Mouse (Mus musculus): ENCODE measurements at regions not wholly inside any gene's neighbourhood (a gene's known extent, or its start where the extent isn't known, plus 50 kb on each side); places are given as distances from the start of the nearest gene placed in this dataset.

DNA sequence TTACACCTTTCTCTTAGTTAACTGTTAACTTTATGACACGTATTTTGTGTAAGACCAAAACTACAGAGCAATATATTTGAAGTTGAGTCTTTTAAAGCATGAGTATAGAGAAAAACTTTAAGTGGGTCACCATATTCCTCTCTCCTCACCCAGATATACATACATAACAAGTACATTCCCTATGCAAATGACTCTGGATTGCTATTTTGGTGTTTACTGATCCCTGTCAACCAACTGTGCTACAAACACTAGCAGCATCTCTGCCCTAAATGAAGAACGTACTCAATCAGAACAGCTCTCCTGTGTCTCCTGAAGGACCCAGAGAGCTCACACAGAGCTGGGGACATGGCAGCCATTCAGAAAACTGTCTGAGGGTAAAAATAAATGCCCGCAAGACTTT lies 363.4 kb upstream of the Rack1 start:
- no peak for DNase-seq (ENCODE audit: low spot score)

DNA sequence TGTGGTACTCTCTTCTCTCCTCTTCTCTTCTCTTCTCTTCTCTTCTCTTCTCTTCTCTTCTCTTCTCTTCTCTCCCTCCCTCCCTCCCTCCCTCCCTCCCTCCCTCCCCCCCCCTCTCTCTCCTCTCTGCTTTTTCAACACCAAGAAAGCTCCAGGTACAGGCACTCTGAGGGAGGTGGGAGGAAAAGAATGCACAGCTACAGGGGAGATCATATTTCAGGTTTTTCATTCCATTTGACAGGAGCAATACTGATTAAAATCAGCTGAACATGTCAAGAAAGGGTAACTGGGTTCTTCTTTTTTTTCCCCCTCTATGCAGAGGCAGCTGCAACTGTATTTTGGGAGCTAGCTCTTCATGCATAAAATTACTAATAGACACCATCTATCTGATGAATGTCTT lies 368.8 kb upstream of the Rack1 start:
- no peak for DNase-seq (ENCODE audit: low spot score)

DNA sequence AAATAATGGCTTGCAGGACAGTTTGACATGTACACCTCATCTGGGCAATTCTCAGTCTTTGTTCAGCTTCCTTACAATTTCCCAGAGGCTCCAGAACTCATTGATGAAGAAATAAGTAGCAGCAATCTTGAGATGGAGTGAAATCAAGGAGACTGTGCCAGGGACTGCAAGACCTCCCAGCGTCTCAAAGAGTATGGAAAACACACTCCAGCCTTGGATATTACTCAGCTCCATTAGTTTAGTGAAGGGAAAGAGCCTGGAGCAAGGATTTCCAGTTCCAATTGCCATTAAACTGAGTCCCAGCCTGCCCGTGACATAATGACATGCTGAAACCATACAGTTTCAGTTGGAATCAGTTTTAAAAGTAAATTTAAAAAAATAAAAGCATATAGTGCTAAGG lies 372.7 kb upstream of the Rack1 start:
- no peak for DNase-seq (ENCODE audit: low spot score)

DNA sequence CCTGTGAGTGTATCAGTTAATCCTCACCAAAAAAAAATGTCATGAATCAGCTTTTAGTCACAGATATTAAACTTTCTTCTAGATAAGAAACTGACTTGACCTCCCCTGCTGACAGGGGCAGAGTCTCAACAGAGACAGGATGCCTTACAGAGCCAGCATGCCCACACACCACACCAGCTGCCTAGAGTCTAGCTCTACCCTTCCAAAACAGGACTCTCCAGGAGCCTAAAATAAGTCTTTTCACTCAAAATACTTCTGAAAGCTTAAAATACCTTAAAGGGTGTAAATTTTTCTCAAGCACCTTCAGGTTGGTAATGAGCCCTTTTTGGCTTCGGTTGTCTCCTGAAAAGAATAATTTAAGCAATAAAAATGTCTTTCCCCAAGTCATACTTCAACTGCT lies 373.7 kb upstream of the Rack1 start:
- no peak for DNase-seq (ENCODE audit: low spot score)

DNA sequence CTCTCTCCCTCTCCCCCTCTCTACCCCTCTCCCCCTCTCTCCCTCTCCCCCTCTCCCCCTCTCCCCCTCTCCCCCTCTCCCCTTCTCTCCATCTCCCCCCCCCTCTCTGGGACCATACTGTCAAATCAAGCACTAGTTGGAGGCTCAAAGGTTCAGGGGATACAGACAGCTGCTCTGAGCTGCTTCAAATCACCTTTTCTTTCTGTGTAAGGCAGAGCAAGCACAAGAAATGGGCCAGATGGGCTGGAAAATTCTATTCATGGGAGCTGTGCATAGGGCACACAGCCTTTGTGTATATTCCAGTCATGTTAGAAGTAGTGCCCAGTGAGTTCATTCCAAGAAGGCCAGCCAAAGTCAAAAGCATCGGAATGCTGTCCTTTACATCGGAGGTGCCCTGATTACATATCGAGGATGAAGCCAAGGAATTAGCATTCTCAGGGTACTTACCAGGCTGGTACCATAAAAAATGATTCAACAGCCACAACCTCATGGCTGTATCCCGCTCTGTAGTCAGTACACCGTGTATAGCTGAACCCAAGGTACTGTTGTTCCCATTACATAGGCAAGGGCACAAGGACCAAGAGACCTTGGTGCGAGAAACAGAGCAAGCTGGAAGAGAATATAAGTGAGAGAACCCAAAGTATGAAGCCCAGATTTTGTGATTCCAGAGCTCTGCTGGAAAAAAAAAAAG lies 381.9 kb upstream of the Rack1 start:
- no peak for DNase-seq (ENCODE audit: low spot score)

DNA sequence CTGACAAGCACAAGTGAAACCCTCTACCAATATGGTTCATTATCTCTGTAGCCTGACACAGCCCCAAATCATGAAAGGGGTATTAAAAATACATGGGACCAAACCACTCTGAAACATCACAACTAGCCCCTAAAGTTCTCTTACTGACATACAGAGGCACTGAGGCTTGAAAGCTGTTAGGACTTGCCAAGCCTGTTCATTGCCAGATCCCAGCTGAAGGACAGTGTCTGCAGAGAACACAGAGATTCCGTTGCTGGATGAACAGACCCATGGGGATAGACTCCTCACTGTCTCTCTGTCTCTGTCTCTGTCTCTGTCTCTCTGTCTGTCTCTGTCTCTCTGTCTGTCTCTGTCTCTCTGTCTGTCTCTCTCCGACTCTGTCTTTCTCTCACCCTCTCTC lies 382.5 kb upstream of the Rack1 start:
- no peak for DNase-seq (ENCODE audit: low spot score)

DNA sequence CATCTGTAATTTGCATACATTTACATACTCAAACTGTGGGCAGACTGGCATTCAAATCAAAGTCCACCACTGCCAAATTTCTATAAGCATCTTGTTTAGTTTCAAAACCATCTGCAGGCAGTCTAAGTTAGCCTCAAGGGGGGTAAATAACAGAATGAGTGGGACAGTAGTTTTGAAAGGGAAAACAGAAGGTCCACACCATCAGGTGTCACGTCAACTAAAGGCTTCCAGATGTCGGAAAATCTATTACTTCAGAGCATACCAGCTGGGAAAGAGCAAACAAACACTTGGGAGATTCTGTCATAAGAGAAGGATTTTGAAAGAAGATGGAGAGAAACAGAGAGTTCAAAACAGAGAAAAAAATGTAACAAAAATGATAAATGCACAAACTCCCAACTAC lies 402.1 kb upstream of the Rack1 start:
- no peak for DNase-seq (ENCODE audit: low spot score)

DNA sequence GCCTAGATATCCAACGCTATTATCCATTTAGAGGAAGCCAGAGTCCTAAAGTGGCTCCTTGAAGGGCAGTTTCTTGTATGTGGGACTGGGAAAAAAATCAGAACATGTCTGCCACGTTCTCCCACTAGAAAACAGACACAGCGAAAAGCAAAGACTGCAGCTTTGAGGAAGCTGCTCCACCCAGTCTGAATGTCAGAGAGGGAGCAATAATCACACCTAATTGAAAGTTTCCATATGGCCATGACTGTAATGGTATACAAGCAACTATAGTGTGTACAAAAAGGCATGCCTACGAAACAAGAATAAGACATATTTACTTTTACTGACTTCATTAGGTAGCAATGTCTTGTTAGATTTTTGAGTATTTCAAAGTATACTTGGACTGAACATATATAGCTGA lies 392.7 kb upstream of the Sgcd start:
- DNase-seq (ENCODE audit: low spot score) = no peak

DNA sequence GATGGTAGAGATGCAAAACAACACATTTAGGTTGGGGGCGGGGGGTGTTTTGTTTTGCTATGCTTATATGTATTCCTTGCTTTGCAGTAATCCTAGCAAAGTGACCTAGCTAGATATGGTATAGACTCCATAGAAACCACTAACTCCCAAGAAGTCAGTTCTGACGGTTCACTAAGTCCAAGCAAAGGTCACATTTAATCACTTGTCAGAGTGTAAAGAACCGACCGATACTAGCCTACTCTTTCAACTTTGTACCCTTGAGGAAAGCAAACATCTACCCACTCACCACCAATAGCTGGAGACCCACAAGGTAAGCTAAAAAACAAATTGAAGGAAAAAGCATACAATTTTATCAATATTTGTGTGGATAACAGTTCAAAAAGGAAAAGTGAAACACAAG lies 389.3 kb upstream of the Sgcd start:
- DNase-seq (ENCODE audit: low spot score) = no peak

DNA sequence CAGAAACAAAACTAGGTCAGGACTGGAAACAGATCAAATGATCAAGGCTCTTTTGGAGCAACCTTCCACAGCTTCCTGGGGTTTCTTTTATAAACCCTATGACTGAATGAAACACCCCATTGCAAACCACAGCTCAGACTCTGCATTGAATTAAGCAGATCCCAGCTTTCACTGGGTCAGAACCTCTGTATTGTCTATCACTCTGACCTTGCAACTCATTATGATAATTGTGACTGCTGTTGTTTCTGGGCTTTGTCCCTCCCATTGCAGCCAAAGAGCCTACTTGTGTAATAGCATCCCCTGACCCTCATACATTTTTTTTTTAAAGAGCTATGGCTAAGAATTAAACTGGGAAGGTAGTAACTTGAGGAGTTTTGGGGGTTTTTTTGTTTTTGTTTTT lies 388.5 kb upstream of the Sgcd start:
- no peak for DNase-seq (ENCODE audit: low spot score)

DNA sequence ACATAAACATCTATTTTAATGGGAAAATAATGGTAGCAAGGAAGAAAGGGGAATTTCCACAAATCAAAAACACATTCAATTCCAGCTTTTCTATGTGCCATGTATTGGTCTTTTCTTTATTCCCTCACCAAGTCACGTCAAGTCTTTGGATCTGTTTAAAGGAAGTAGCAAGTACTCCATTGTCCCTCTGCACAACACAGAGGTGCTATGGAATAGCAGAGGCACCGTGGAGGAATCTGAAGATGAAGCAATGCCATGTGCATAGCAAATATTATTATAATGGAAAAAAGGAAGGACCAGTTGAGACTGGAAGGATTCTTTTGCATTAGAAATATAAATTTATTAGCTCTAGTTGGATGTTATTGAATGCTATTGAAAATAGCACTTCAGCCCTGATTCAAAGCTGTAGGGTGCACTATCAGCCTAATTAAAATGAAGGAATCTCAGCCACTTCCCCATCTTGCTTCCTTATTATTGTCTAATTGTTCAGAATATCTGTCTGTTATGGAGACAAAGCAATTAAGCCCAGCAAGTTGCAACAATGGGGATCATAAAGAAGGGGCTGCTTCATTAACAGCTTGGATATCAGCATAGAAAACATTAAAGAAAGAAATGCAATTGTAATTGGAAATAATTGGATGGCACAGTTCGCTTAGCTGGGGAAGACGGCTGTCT lies 362.7 kb upstream of the Sgcd start:
- DNase-seq (ENCODE audit: low spot score) = no peak

DNA sequence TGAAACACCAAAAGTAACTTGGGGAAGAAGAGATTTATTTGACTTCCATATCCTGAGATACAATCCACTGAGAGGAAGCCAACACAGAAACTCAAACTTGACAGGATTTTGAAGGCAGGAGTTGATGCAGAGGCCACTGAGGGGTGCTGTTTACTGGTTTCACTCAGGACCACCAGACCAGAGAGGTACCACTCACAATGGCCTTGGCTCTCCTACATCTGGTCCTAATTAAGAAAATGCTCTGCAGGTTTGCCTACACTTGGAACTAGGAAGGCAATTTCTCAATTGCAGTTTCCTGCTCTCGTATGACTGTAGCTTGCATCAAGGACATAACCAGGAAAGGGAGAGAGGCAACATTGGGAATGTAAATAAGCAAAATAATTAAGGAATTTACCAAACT lies 325.7 kb upstream of the Sgcd start:
- DNase-seq (ENCODE audit: low spot score) = no peak

DNA sequence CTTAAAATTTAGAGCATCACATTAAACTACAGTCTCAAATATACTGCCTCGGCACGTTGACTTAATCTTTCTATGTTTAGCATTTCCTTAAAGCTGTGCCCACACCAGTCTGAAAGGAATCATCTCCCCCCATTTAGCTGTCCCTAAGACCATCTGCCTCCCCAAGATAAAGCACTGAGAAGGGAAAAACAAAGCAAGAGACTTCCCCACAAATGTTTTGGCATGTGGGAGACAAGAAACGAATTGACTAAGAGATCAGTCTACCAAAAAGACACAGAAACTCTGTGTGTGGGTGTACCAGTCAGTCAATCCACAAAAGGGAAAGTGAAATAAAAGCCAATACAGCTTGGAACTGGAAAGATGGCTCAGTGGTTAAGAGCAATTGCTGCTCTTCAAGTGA lies 306.6 kb upstream of the Sgcd start:
- no peak for DNase-seq (ENCODE audit: low spot score)

DNA sequence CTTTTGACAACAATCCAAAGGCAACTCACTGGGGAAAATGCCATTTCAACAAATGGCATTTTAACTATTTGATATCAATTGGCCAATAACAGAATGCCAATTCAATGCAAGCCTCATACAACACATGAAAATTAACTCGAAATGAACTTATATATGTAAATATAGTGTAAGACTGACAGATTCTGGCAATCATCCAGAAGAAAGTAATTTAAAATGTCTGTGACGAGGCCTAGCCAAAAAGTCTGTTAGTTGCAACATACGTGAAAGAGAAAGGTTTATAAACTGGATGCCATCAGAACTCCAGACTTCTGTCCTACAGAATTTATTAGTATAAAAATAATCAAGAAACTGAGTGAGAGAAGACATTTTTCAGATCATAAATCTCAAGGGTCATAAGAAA lies 273.7 kb upstream of the Sgcd start:
- no peak for DNase-seq (ENCODE audit: low spot score)

DNA sequence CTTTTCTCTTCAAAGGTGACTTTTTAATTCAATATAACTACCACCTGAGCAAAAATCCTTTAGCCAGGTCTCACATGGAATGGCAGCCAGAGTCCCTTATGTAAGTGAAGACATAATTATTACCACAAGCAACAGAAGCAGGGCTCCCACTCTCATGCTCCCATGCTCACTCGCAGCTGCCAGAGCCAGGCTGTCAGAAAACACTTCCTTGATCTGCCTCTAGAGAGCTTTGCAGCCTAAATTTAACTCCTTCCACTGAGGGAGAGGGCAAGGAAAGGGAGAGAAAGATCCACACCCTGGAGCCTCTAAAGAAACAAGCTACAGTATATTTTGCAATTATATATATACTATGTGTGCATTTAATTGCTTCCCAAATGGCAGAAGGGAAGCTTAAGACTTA lies 272.3 kb upstream of the Sgcd start:
- DNase-seq (ENCODE audit: low spot score) = no peak

DNA sequence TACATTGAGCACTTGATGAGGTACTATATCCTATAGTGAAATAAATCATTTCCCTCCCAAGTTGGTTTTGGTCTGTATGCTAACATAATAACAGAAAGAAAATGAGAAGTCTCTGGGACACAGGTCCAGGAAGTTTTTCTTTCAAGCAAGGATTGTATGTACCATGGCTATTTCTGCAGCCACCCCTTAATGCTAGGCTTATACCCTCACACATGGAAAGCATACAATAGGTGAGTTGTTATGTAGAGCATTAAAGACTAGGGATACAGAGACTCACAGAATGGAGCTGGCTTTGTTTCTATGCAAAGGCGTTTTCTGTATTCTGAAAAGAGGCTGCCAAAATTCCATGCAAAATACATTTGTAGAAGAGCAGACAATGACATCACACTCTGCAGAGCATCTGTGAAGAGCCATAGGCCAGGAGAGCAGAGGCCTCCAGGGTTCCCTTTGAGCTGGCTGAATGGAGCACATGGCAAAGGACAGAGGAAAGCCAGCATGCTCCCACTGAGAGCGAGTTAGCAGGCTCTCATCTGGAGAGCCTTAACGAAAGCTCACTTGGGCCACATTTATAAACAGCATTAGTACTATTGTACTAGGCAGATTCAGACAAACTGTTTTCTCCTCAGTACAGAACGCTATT lies 262.0 kb upstream of the Sgcd start:
- peak; percentile 0 for DNase-seq (ENCODE audit: low spot score)

DNA sequence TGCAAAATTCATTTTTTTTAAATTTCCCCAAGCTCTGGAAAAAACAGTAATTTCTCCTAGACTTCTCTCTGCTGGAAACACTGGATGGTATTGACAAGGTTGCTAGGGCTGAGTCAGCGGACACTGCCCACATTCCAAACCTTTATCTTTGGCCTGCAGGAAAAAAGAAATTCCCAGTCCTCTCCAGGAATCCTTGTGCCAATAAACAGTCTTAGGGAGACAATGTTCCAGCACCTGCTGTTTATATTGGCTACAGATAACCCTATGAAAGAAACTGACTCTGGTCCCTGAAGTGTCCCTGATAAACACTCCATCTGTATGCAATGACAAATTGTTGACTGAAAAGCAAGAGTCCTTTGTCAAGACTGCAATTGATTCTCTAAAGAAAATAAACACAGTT lies 260.5 kb upstream of the Sgcd start:
- DNase-seq (ENCODE audit: low spot score) = no peak

DNA sequence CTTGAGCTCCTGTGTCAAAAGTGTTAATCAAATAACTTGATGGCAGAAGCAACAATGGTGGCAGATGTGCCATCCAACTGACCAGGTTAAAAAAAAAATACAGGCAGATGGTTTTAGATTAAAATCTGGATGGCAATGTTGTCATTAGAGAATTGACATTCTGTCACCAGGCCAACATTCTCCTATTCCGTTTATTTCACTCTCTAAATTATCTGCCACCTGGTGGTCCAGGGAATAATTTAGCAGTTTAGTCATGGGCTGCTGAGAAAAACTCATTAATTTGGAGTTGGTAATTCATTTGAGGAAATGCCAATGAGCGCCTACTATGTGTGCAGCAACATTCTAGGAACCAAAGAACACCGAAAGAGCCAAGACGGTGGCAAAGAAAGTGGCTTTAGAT lies 232.4 kb upstream of the Sgcd start:
- DNase-seq (ENCODE audit: low spot score) = no peak

DNA sequence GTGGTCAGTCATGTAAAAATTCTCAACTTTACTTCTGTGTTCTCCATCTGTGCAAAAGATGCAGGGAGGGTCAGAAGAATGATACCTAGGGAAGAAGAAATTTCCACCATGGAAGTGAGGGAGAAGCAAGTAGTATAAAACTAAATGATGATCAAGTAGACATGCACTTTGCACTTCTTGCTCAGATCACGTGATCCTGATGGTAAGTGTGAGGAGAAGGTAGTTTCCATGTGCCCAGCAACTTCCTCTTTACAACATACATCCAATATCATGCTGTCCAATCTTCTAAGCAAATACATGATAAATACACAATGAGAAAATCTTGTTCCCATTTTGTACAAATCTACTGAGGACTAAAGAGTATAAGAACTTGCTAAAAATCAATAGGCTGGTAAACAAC lies 230.4 kb upstream of the Sgcd start:
- no peak for DNase-seq (ENCODE audit: low spot score)

DNA sequence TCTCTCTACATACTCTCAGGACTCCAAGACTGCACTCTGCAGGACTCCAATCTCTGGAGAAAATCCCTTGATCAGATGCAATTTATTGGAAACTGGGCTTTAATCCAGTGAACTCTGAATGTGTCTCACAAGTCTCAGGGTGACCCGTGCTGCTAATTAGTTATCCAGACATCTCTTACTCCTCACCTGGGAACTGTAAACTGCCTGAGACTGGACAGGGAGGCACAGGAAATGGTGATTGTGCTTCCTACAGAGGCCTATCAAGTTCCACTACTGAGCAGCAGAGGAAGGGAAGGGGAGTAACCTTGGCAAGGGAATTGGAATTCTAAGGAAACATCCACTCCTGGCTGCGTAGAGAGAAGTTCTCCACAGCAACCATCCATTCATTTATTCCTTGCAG lies 228.0 kb upstream of the Sgcd start:
- DNase-seq (ENCODE audit: low spot score) = no peak

DNA sequence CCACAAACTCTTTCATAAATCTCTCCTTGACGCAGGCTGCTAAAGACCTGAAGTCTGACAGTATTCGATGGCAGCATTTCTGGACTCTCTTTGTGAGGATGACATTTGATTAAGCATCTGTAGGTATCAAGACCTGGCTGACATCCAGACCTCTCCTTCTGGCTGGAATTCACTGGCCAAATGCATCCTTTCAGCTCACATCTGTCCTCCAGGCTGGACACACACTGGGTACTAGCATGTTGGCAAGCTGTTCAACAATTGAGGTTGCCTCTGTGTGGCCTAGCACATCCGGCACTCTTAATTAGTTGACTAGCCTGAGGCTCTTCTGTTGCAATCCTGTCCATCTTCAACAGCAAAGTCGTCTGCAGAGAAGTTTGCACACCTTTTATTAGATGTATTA lies 197.8 kb upstream of the Sgcd start:
- no peak for DNase-seq (ENCODE audit: low spot score)

DNA sequence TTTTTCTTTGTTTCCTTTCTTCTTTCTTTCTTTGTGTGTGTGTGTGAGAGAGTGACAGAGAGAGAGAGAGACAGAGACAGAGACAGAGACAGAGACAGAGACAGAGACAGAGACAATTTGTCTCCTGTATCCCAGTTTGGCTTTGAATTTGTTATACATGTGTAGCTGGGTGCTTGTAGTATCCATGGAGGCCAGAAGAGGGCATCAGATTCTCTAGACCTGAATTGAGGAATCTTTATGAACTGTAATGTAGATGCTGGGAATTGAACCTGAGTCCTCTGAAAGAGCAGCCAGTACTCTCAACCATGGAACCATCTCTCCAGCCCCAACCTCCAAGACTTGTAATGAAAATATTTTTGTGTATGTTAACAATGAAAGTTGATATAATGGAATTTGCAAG lies 190.2 kb upstream of the Sgcd start:
- DNase-seq (ENCODE audit: low spot score) = no peak

DNA sequence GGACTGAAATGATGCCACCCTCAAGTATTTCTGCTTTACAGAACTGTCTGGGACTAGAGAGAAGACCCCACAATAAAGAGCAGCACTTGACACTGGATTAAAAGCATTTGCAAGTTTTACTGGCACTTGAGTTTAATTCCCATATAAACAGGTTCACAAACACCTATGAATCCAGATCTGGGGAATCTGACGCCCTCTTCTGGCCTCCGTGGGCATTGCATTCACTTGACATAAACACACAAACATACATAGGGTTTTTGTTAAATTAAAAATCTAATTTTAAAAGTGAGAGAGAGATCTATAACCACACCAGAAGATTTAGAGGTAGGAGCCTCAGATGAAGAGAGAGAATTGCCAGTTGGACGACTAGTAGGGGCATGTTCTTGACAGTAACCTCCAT lies 189.4 kb upstream of the Sgcd start:
- no peak for DNase-seq (ENCODE audit: low spot score)
